Mouse (Mus musculus) lung, postnatal 14 days (tissue): ENCODE measurements at regions not wholly inside any gene's neighbourhood (a gene's known extent, or its start where the extent isn't known, plus 50 kb on each side); places are given as distances from the start of the nearest gene placed in this dataset.
"Not testable (repeated sequence)": the region's sequence is repeated elsewhere in the genome, so short reads cannot be mapped to it uniquely, and the experiment has no call there.

Experiments
- DNase-seq: peaks from one replicate; pipeline ENCODE4 v3.0.0; 2021

GRCm38 (mm10) chr8:20436956-20437355, 73.9 kb upstream of the Gm15319 start:
- DNase-seq = peak; percentile 7

GRCm38 (mm10) chr8:20433236-20433635, 70.2 kb upstream of the Gm15319 start:
- DNase-seq = not testable (repeated sequence)

- DNase-seq = not testable (repeated sequence)
These were observed 66.5 kb upstream of the Gm15319 start for GRCm38 (mm10) chr8:20429469-20429868.

- not testable (repeated sequence) for DNase-seq
These were observed 61.9 kb upstream of the Gm15319 start for GRCm38 (mm10) chr8:20424903-20425222.

- peak; percentile 100 for DNase-seq
These were observed 61.3 kb upstream of the Gm15319 start for GRCm38 (mm10) chr8:20424104-20424902.

GRCm38 (mm10) chr8:20420807-20421206, 57.8 kb upstream of the Gm15319 start:
- DNase-seq = not testable (repeated sequence)
